ENCODE assay signal across 8 mouse cellular contexts in genomic region chr2:3958065-3958641, GRCm38 (mm10). TPM values are rescaled to one million over a fixed set of nuclear protein-coding genes. Genes with fewer than 3 reads are reported as not detected.
A peak's percentile ranks its signal among the peaks of the same experiment; 100 is the strongest.
DNase-seq lines count a peak whose midpoint lies in the region; ATAC-seq and TF ChIP-seq lines count a peak whose summit lies in the region.

No protein-coding gene starts in this region.

- ATAC-seq in cerebellum, adult (ENCODE audit: insufficient number of reproducible peaks, low FRiP score, low TSS enrichment), result no peak
- peak; percentile 18; the same call in 1 of the 2 replicates for ATAC-seq in forebrain, embryonic 11.5 days (replicated peaks; ENCODE audit: low FRiP score)
- ATAC-seq in intestine, embryonic 14.5 days (replicated peaks; ENCODE audit: low FRiP score, low TSS enrichment, low read depth), result peak; percentile 57
- no peak for ATAC-seq in neural tube, embryonic 12.5 days (ENCODE audit: low FRiP score, low read depth)

- peak overlapping the region; percentile 45; the same call in 1 of the 2 replicates for H3K4me3 ChIP-seq in E14TG2a.4 (replicated peaks; ENCODE audit: low read length)
- H3K4me3 ChIP-seq in forebrain, embryonic 11.5 days (ENCODE audit: low read depth, low read length), result no peak overlapping the region
- no peak overlapping the region for H3K4me3 ChIP-seq in intestine, embryonic 14.5 days (ENCODE audit: low read depth, low read length)
- no peak overlapping the region for H3K4me3 ChIP-seq in neural tube, embryonic 12.5 days

- no peak for TF ChIP-seq CTCF in E14TG2a.4 (conservative IDR thresholded peaks at IDR 0.05; ENCODE audit: low read length)

- H3K9me3 ChIP-seq in E14TG2a.4 (ENCODE audit: low read length), result peaks cover 35% of the 10 kb centered on the region
- no peaks in the 10 kb centered on the region for H3K9me3 ChIP-seq in forebrain, embryonic 11.5 days (ENCODE audit: control insufficient read depth, low read length)
- no peaks in the 10 kb centered on the region for H3K9me3 ChIP-seq in intestine, embryonic 14.5 days (ENCODE audit: control insufficient read depth, low read length)
- H3K9me3 ChIP-seq in neural tube, embryonic 12.5 days, result no peaks in the 10 kb centered on the region

- H3K4me1 ChIP-seq in E14TG2a.4 (replicated peaks; ENCODE audit: low read depth, low read length), result peaks cover 7% of the 10 kb centered on the region; the same call in 1 of the 2 replicates
- H3K4me1 ChIP-seq in forebrain, embryonic 11.5 days (replicated peaks; ENCODE audit: control insufficient read depth, insufficient read depth, low read length), result 0 out of 2 replicates have a peak, but pooled peaks cover 2% of the 10 kb centered on the region
- H3K4me1 ChIP-seq in intestine, embryonic 14.5 days (replicated peaks; ENCODE audit: control insufficient read depth, insufficient read depth, low read length), result no peaks in the 10 kb centered on the region
- no peaks in the 10 kb centered on the region for H3K4me1 ChIP-seq in neural tube, embryonic 12.5 days

- H3K4me2 ChIP-seq in forebrain, embryonic 11.5 days (ENCODE audit: low read depth, low read length, severe bottlenecking), result 0 out of 2 replicates have a peak overlapping the region, but pooled peaks have one; percentile 18
- peak overlapping the region; percentile 36 for H3K4me2 ChIP-seq in intestine, embryonic 14.5 days (ENCODE audit: low read length)
- H3K4me2 ChIP-seq in neural tube, embryonic 12.5 days (replicated peaks), result peak overlapping the region; percentile 31

- H3K27me3 ChIP-seq in E14TG2a.4 (ENCODE audit: insufficient read depth, low read length), result peaks cover 7% of the 10 kb centered on the region
- no peaks in the 10 kb centered on the region for H3K27me3 ChIP-seq in forebrain, embryonic 11.5 days (ENCODE audit: control insufficient read depth, insufficient read depth, low read length)
- H3K27me3 ChIP-seq in intestine, embryonic 14.5 days (replicated peaks; ENCODE audit: control insufficient read depth, insufficient read depth, low read length), result no peaks in the 10 kb centered on the region
- no peaks in the 10 kb centered on the region for H3K27me3 ChIP-seq in neural tube, embryonic 12.5 days (replicated peaks)

- 29% methylated on average over 12 of the region's 12 CpGs for WGBS in forebrain, embryonic 11.5 days
- WGBS in intestine, embryonic 14.5 days, result 18% methylated on average over 12 of the region's 12 CpGs
- 25% methylated on average over 12 of the region's 12 CpGs for WGBS in neural tube, embryonic 12.5 days

- peak; percentile 18 to 29 for DNase-seq in cerebellum, postnatal 14 days
- peak; percentile 57 for DNase-seq in forebrain, embryonic 11.5 days (ENCODE audit: low spot score)
- peak; percentile 53 for DNase-seq in intestine, embryonic 14.5 days (ENCODE audit: low spot score)
- peak; percentile 61 to 75 for DNase-seq in left cerebral cortex, adult 18-20 months (ENCODE audit: low spot score in 2 of 2)
- no peak for DNase-seq in natural killer cell, adult 2 months (ENCODE audit: low spot score in 2 of 2)

- no peak overlapping the region for H3K27ac ChIP-seq in forebrain, embryonic 11.5 days (ENCODE audit: low read depth, low read length)
- H3K27ac ChIP-seq in intestine, embryonic 14.5 days (ENCODE audit: low read depth), result no peak overlapping the region
- H3K27ac ChIP-seq in neural tube, embryonic 12.5 days, result no peak overlapping the region

- H3K9ac ChIP-seq in forebrain, embryonic 11.5 days (ENCODE audit: low read length), result no peak overlapping the region
- no peak overlapping the region for H3K9ac ChIP-seq in intestine, embryonic 14.5 days (ENCODE audit: low read length)
- H3K9ac ChIP-seq in neural tube, embryonic 12.5 days, result no peak overlapping the region

- no peaks in the 10 kb centered on the region for H3K36me3 ChIP-seq in E14TG2a.4 (ENCODE audit: insufficient read depth, low read length)
- no peaks in the 10 kb centered on the region for H3K36me3 ChIP-seq in forebrain, embryonic 11.5 days (ENCODE audit: control insufficient read depth, insufficient read depth, low read length)
- no peaks in the 10 kb centered on the region for H3K36me3 ChIP-seq in intestine, embryonic 14.5 days (ENCODE audit: control insufficient read depth, insufficient read depth, low read length)
- H3K36me3 ChIP-seq in neural tube, embryonic 12.5 days, result no peaks in the 10 kb centered on the region

RNA-seq across cellular contexts. Expression of gene Frmd4a, which starts 59.4 kb away (rescaled TPM):
- 44.0 and 50.3 TPM in 2 replicates for polyA plus RNA-seq in forebrain, embryonic 11.5 days (2014; fragmentation: Nextera tagmentation; extraction: Ambion mirVana)
- 28.8 and 32.9 TPM in 2 replicates for polyA plus RNA-seq in intestine, embryonic 14.5 days (2014; fragmentation: Nextera tagmentation; extraction: Ambion mirVana)
- total RNA-seq in left cerebral cortex, adult 18-20 months (2021), result 10 to 100 TPM; 42.3 to 47.3 TPM
- 55.6 and 56.7 TPM in 2 replicates for polyA plus RNA-seq in neural tube, embryonic 12.5 days (2016; fragmentation: Nextera tagmentation; extraction: Ambion mirVana)

Comparison
In these comparisons a context has a peak if more than half of its experiments do, and no peak if none do; other contexts are left out.
1. DNase-seq: peak in cerebellum, postnatal 14 days (2 of 2), forebrain, embryonic 11.5 days (single experiment), intestine, embryonic 14.5 days (single experiment) and left cerebral cortex, adult 18-20 months (2 of 2); none in natural killer cell, adult 2 months (0 of 2).
2. ATAC-seq: peak in forebrain, embryonic 11.5 days (single experiment) and intestine, embryonic 14.5 days (single experiment); none in cerebellum, adult (single experiment) and neural tube, embryonic 12.5 days (single experiment).
3. Peak in every context shown above with its lines, with median percentiles within 50 percentile points of each other: H3K4me2 ChIP-seq.